Mouse (Mus musculus) inflammation-experienced regulatory T-cells, adult 6 months (primary cell): ENCODE measurements around the gene Olfr1054. TPM values are rescaled to one million over a fixed set of nuclear protein-coding genes. Genes with fewer than 3 reads are reported as not detected.
"Not testable (repeated sequence)": the region's sequence is repeated elsewhere in the genome, so short reads cannot be mapped to it uniquely, and the experiment has no call there.

Source experiments
- ATAC-seq: one replicate; pipeline ENCODE4 v1.8.0; 2017
- polyA plus RNA-seq, 3 experiments: library from polyadenylated mRNA; unstranded; fragments of 100-300 nt; shearing (Covaris generic); gene quantifications; one replicate each; pipeline ENCODE4 v1.2.1; 2017

Olfr1054 gene
- not detected for polyA plus RNA-seq

GRCm38 (mm10) chr2:86335333-86335732 lies at the start of gene Olfr1054:
Olfr1054 (minus strand) TSS chr2:86335433.
- no peak for ATAC-seq

GRCm38 (mm10) chr2:86378293-86378692 lies 43.1 kb upstream of the Olfr1054 start, which contains the start of gene Olfr1057:
Olfr1057 (minus strand) TSS chr2:86378393.
- ATAC-seq = no peak

- ATAC-seq = not testable (repeated sequence)
Observed at GRCm38 (mm10) chr2:86366342-86366741, 31.1 kb upstream of the Olfr1054 start.

- ATAC-seq = no peak
Observed at GRCm38 (mm10) chr2:86362369-86362768, 27.1 kb upstream of the Olfr1054 start, which contains the start of gene Olfr1056. Olfr1056 (minus strand) TSS chr2:86362469.

- not testable (repeated sequence) for ATAC-seq
Observed at GRCm38 (mm10) chr2:86351751-86352150, 16.5 kb upstream of the Olfr1054 start.

- ATAC-seq = no peak
Observed at GRCm38 (mm10) chr2:86350184-86350583, 15.0 kb upstream of the Olfr1054 start, which contains the start of gene Olfr1055. Olfr1055 (minus strand) TSS chr2:86350284.

- ATAC-seq = no peak
Observed at GRCm38 (mm10) chr2:86315184-86315583, 20.0 kb downstream of the Olfr1054 start, which contains the start of gene Olfr1053. Olfr1053 (minus strand) TSS chr2:86315284.

- no peak for ATAC-seq
Observed at GRCm38 (mm10) chr2:86292155-86292554, 43.1 kb downstream of the Olfr1054 start, which contains the start of gene Olfr1052. Olfr1052 (plus strand) TSS chr2:86292455.

Other genes with a start within 250 kb of the Olfr1054 start
- gene Olfr1037, start 248.0 kb downstream of the Olfr1054 start, polyA plus RNA-seq = not detected
- not detected for gene Olfr1039, start 199.5 kb downstream of the Olfr1054 start, polyA plus RNA-seq
- not detected for gene Olfr1040, start 188.7 kb downstream of the Olfr1054 start, polyA plus RNA-seq
- gene Olfr1042, start 173.6 kb downstream of the Olfr1054 start, polyA plus RNA-seq = not detected
- not detected for gene Olfr1043, start 167.9 kb downstream of the Olfr1054 start, polyA plus RNA-seq
- gene Olfr1044, start 157.6 kb downstream of the Olfr1054 start, polyA plus RNA-seq = not detected
- not detected for gene Olfr52, start 149.8 kb downstream of the Olfr1054 start, polyA plus RNA-seq
- gene Olfr1045, start 132.4 kb downstream of the Olfr1054 start, polyA plus RNA-seq = not detected
- gene Olfr1046, start 116.1 kb downstream of the Olfr1054 start, polyA plus RNA-seq = not detected
- not detected for gene Olfr1047, start 104.0 kb downstream of the Olfr1054 start, polyA plus RNA-seq
- not detected for gene Olfr1048, start 95.1 kb downstream of the Olfr1054 start, polyA plus RNA-seq
- not detected for gene Olfr1049, start 77.1 kb downstream of the Olfr1054 start, polyA plus RNA-seq
- not detected for gene Olfr1051, start 56.3 kb downstream of the Olfr1054 start, polyA plus RNA-seq
- gene Olfr1052, start 43.0 kb downstream of the Olfr1054 start, polyA plus RNA-seq = under 1 TPM in 1 of 3 experiments, not detected in 2; 0.21 TPM
- gene Olfr1053, start 20.1 kb downstream of the Olfr1054 start, polyA plus RNA-seq = not detected
- not detected for gene Olfr1055, start 14.9 kb upstream of the Olfr1054 start, polyA plus RNA-seq
- gene Olfr1056, start 27.0 kb upstream of the Olfr1054 start, polyA plus RNA-seq = not detected
- not detected for gene Olfr1057, start 43.0 kb upstream of the Olfr1054 start, polyA plus RNA-seq
- gene Olfr1058, start 53.1 kb upstream of the Olfr1054 start, polyA plus RNA-seq = not detected
- not detected for gene Olfr1061, start 78.6 kb upstream of the Olfr1054 start, polyA plus RNA-seq
- gene Olfr1062, start 91.3 kb upstream of the Olfr1054 start, polyA plus RNA-seq = not detected
- not detected for gene Olfr1065, start 115.2 kb upstream of the Olfr1054 start, polyA plus RNA-seq
- not detected for gene Olfr1066, start 120.8 kb upstream of the Olfr1054 start, polyA plus RNA-seq
- not detected for gene Olfr228, start 152.0 kb upstream of the Olfr1054 start, polyA plus RNA-seq
- gene Olfr1076, start 173.0 kb upstream of the Olfr1054 start, polyA plus RNA-seq = not detected
- gene Olfr1079, start 207.0 kb upstream of the Olfr1054 start, polyA plus RNA-seq = not detected
- not detected for gene Olfr1080, start 222.8 kb upstream of the Olfr1054 start, polyA plus RNA-seq